Mouse (Mus musculus): ENCODE data around the gene Cfap99. TPM values are rescaled to one million over a fixed set of nuclear protein-coding genes. Genes with fewer than 3 reads are reported as not detected.

The Cfap99 gene
- polyA plus RNA-seq, 1 experiment = not detected

DNA sequence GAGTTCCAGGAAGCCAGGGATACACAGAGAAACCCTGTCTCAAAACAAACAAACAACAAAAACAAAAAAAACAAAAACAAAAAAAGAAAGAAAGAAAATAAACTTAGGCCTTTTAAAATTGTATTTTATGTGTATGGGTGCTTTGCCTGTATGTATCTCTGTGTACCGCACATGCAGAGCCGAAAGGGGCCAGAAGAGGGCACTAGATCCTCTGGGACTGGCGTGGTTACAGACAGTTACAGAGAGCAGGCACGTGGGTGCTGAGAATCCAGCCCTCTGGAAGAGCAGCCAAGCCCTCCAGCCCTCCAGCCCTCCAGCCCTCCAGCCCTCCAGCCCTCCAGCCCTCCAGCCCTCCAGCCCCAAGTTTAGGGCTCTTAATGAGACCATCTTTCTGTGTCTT, 16.7 kb upstream of the Cfap99 start:
- TF ChIP-seq GATA1 (IDR thresholded peaks at IDR 0.05; ENCODE audit: low read length) = no peak

DNA sequence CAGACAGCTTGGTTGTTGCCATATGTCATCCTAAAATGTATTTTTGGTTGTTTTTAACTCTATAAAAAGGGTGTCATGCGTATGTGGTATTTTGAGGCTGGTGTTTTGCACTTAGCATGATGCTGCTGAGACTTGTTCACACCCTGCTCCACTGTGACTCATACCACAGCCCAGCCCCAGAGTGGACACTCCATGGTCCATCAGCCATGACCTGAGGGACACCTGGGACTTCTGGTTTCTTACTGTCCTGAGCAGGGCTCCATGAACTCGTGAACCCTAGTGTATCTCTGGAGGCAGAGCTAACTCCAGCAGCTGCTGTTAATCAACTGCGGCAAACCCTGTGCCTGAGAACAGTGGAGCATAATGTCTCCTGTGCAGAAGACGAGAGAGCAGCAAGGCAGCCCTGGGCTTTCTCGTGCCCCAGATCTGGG, 15.1 kb upstream of the Cfap99 start:
- no peak for TF ChIP-seq GATA1 (IDR thresholded peaks at IDR 0.05; ENCODE audit: low read length)

DNA sequence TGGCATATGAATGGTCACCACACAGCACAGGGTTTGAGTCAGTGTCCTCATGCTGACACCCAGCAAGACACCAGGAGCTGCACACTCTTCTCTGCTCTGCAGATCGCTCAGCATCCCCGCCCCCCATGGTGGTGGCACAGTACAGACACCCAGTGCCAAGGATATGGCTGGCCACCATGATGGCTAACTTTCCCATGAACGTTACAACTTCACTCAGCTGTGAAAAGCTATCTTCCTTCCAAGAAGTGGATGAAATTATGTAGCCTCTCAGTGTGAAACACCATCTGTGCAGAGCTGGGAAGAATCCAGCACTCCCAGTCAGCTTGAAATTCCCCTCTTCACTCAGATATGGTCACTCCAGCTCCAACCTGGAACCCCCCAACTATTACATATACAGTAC, 14.1 kb upstream of the Cfap99 start:
- no peak for TF ChIP-seq GATA1 (IDR thresholded peaks at IDR 0.05; ENCODE audit: low read length)

DNA sequence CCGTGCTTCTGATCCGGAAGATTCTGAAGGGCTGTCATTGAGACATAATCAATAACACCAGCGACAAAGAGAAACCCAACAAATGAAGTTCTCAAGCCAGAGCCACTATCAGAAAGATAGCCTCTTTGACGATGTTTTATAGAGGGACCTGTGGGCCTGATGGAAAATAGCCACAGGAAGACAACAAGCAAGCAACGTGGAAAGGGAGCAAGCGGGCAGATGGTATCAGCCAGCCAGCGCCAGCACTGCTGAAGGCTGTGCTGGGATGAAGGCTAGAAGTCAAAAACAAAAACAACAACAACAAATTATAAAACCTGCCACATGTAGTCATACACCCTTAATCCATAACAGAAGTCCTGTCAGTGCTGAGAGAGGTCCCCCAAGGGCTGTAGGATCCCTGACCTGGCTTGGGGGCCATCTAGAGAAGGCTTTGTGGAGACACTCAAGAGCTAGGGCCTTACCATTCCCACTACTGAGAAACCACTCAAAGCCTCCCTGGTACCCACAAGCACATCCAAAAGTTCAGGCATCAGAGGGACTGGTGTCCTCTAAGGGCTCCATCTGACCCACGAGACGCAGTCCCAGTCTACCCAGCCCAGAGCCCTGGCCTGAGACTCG, 13.6 kb upstream of the Cfap99 start:
- TF ChIP-seq GATA1 (IDR thresholded peaks at IDR 0.05; ENCODE audit: low read length) = no peak

DNA sequence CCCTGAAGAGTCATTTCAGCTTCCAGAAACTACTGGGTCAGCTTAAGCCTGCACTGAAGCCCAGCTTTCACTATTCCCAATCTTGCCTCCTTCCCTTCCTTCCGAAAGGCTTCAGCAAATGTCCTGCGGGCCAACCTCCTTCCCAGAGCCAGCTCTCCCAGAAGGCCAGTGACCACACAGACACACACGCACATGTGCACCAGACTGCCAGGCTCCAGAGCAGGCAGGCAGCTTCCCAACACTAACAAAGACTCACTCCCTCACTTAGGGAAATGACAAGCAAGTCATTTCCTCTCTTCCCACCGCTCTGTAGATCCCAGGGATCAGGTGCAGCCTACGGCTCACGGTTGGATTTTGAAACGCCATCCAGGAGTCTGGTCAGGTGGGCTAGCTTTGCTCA, 12.2 kb upstream of the Cfap99 start:
- TF ChIP-seq GATA1 (IDR thresholded peaks at IDR 0.05; ENCODE audit: low read length) = no peak

DNA sequence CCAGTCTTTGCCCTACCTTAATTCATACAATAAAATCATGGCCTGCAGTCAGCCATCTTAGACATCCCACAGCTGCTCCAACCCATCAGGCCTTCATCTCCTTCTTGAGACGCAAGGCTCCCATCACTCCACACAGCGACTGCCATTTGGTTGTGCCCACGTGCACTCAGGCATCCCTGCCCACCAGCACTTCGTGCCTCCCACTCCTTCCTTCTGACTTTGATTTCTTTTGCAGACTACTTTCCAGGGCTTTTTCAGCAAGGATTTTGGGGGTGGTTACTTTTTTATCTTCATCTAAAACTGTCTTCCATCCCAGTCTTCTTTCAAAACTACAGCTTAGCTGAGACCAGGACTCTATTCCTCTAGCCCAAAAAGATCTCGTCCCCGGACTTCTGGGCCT, 11.7 kb upstream of the Cfap99 start:
- TF ChIP-seq GATA1 (IDR thresholded peaks at IDR 0.05; ENCODE audit: low read length) = no peak

DNA sequence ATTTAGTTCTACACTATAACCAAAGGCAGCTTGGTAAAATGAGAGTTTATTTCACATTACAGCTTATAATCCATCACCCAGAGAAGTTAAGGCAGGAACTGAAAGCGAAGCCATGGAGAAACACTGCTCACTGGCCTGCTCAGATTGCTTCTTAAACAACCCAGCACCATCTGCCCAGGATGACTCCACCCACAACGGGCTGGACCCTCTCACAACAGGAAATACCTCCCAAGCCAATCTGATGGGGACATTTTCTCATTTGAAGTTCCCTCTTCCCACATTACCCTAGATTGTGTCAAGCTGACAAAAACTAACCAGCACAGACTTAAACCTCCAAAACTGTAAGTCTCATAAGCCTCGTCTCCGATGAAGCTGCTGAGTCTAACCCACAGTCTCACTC, 10.3 kb upstream of the Cfap99 start:
- no peak for TF ChIP-seq GATA1 (IDR thresholded peaks at IDR 0.05; ENCODE audit: low read length)

DNA sequence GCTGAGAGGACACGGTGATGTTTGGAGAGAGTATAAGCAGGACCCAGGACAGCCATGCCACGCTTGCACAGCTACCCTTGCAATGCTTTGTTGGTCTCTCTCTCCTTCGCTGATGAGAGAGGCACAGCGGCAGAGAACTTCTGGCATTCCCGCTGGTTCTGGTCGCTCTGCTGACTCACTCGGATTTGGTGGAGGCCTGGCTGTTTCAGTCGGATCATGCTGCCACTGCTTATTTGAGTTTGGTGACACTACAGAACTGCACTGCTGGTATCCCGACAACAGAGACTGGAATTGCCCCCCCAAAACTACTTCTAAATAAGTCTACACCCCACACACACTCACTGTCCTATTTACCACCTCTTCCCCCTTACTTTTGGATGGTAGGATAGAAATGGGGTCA, 9.2 kb upstream of the Cfap99 start:
- no peak for TF ChIP-seq GATA1 (IDR thresholded peaks at IDR 0.05; ENCODE audit: low read length)

DNA sequence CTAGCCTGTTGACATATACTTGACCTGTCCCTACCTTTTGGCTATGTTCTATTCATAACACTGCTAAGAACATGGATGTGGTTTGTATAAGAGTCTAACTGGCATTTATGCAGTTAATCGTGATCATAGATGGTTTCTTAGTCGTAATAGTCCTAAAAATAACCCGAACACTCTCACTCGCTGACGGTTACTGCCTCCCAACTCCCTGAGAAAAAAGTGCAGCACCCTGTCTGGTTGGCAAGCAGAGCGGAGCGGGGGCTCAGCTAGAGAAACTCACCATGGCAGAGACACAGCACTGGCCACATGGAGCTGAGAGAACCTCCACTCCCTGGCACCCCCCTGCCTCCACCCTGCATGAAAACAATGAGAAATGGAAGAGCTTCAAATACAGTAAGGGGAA, 7.4 kb upstream of the Cfap99 start:
- TF ChIP-seq GATA1 (IDR thresholded peaks at IDR 0.05; ENCODE audit: low read length) = no peak

DNA sequence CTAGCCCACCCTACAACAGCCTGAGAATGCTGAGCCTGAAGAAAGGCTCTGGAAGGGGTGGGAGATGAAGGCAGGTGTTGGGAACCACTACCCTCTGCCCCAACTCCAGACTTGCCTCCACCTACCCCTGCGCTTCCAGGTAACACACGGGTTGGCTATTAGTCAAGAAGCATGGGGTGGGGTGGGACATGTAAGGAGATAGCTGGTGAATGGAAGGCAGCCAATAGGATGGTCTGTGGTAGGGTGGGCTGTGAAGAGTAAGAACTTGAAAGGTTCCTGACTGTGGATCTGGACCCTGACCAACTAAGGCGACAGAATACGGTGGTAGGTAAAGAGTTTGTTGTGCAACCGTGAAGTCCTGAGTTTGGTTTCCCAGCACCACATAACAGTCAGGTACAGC, 5.0 kb upstream of the Cfap99 start:
- TF ChIP-seq GATA1 (IDR thresholded peaks at IDR 0.05; ENCODE audit: low read length) = no peak

DNA sequence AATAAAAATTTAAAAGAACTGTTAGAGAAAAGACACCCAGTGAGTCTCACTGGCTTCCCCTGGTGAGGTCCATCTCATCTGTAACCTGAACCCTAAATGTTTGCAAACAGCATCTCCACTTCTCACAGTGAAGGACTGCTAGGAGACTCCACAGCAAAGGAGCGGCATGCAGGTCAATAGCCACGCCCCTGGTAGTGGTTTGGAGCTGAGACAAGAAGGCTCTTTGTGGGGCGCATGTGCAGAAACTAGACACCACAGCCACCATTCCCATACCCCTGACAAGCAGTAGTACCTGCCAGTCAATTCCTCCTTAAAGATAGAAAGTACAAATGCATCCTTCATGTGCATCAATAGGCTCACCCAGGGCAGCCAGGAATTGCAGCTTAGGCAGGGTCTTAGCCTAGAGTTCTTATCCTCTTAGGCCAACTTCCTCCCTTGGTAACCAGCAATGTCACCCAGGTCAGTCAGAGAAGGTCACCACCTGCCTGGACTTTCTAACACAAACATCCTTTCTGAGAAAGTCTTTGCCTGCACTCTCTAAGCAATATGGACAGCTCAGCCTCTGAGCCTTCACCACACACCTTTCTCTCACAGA, 4.1 kb upstream of the Cfap99 start:
- no peak for TF ChIP-seq GATA1 (IDR thresholded peaks at IDR 0.05; ENCODE audit: low read length)

DNA sequence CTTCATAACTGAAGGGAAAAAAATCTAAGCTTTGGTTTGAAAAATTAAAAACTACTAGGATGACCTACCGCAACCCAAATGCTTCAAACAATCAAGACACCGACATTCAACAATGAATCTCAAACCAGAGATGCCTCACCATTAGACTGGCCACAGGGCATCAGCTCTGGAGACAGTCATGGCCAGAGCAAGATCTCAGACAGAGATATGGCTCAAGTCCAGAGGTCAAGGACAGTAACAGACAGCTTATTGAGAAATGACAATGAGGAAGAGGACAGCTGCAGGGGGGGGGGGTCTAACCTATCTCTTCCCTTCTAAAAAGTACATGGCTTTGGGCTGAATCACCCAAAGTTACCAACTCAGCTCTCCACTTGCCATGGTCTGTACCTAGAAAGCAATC, 3.1 kb upstream of the Cfap99 start:
- TF ChIP-seq GATA1 (IDR thresholded peaks at IDR 0.05; ENCODE audit: low read length) = no peak

DNA sequence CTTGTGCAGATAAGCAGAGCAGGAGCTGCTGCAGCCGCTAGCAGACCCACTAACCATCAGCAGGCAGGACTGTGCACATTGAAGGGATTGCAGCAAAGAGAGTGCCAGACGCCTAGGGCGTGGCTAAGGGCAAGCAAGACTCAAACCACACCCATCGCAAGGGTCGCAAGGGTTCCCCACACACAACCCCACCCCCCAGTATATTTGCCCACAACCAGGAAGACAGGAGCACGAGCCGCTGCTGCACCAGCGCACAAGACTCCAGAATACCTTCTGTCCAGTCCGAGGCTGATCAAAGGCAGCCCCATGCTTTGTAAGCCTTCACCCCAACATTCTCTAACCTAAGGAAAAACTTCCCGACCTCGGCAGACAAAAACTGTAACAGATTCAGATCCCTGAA, 1.9 kb upstream of the Cfap99 start:
- no peak for TF ChIP-seq GATA1 (IDR thresholded peaks at IDR 0.05; ENCODE audit: low read length)

DNA sequence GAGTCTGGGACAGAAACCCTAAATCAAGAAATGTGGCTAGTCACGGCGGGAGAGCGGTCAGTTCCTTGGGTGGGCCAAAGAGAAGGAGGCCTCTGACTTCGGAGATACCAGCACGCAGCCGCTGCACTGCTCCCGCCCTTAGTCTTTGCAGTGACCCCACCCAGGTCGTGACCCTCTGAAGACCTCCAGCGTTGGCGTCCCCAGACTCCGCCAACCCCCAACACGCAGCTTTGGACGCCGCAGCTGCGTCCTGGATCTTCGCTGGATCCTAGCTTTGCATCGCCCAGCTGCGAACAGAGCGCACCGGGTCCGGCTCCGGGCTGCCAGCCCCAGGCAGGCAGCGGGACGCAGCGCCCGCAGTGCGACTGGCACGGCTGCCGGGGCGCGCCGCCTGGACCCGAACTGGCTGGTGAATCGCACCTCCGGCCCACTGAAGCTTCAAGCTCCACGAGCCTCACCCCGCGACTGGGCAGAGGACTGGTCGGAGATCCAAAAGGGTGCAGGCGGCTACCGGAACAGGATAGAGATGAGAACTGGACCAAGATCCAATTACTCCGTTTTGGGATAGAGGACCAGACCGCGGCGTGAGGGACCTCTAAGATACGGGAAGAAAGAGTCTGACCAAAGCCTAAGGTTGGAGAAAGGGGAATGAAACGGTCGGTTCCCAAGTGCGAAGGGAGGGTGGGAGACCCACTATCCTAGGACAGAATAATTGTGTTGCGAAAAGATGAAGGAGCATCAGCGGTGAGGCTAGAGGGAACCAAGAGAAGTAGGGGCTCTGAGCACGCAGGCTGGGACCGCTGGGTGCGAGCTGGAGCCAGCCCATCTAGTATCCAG, 1.2 kb upstream of the Cfap99 start:
- TF ChIP-seq GATA1 (IDR thresholded peaks at IDR 0.05; ENCODE audit: low read length) = no peak

DNA sequence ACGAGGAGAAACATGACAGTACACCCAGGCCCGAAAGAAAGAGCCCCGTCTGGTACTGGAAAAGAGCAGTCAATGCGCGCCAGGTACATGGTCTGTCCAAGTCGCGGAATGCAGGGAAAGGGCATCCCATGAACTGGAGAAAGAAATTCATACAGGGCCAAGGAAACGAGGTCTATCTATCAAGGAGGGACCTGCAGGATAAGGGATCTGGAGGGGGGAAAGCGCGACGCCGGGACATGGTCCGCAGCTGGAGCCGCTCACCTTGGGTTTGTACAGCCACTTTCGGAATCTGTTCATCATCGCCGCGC, 608 bp upstream of the Cfap99 start:
- TF ChIP-seq GATA1 (IDR thresholded peaks at IDR 0.05; ENCODE audit: low read length) = no peak

DNA sequence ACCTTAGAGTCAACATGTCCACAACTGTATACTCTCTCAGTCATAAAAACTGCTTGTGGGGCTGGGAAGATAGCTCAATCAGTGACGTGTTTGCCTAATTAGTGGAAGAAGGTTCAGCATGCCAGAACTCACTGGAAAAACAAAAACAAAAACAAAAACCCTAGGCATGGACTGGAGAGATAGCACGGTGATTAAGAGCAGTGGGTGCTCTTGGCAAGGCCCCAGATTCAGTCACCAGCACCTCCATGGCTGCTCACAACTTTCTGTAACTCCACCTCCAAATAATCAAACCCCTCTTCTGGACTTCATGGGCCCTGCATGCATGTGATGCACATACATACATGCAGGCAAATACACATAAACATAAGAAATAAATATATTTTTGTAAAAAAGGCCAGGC, 886 bp downstream of the Cfap99 start:
- no peak for TF ChIP-seq GATA1 (IDR thresholded peaks at IDR 0.05; ENCODE audit: low read length)

DNA sequence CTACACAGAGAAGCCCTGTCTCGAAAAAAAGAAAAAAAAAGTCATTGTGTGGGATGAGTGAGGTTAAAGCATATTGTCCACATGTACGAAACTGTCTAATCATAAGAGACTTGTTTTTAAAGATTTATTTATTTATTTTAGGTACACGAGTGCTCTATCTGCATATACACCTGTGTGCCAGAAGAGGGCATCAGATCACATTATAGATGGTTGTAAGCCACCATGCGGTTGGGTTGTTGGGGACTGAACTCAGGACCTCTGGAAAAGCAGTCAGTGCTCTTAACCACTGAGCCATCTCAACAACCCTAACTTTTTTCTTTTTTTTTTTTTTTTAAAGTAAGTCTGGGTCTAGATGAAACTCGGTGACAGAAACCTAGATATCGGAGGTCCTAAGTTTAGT, 5.0 kb downstream of the Cfap99 start:
- no peak for TF ChIP-seq GATA1 (IDR thresholded peaks at IDR 0.05; ENCODE audit: low read length)
